Mouse (Mus musculus) olfactory bulb, adult 2 months (tissue): Measurements from ENCODE around the gene Clec1a. TPM values are rescaled to one million over a fixed set of nuclear protein-coding genes. Genes with fewer than 3 reads are reported as not detected.
"Not testable (repeated sequence)": the region's sequence is repeated elsewhere in the genome, so short reads cannot be mapped to it uniquely, and the experiment has no call there.

Experiments used
- H3K27ac ChIP-seq: fragments of 200-500 bp; 2 replicates; pipeline ENCODE4 v1.5.1; 2012; ENCODE audit warnings: low read depth, low read length; ENCODE audit not compliant: insufficient read depth
- H3K4me1 ChIP-seq: fragments of 200-500 bp; 2 replicates; pipeline ENCODE4 v1.6.1; 2012; ENCODE audit warnings: low read length; ENCODE audit not compliant: control insufficient read depth, insufficient read depth
- H3K4me3 ChIP-seq: fragments of 200-500 bp; 2 replicates; pipeline ENCODE4 v1.5.1; 2012; ENCODE audit warnings: mild to moderate bottlenecking, low read depth, low read length, moderate library complexity; ENCODE audit not compliant: insufficient read depth
- CTCF ChIP-seq: fragments of 200-500 bp; IDR thresholded peaks from 2 replicates; pipeline ENCODE4 v1.5.1; 2012; ENCODE audit warnings: low read depth, mild to moderate bottlenecking, low read length, moderate library complexity; ENCODE audit not compliant: insufficient read depth
- POLR2A ChIP-seq: fragments of 200-500 bp; IDR thresholded peaks from 2 replicates; pipeline ENCODE4 v1.6.1; 2012; ENCODE audit warnings: mild to moderate bottlenecking, low read depth, low read length, moderate library complexity; ENCODE audit not compliant: insufficient read depth
- WGBS: fragments of 180-500 bp; shearing (Covaris S2); methylation state at CpG from one replicate; pipeline ENCODE4 v1.1.7; 2018; 5-methylcytosine and 5-hydroxymethylcytosine counted together
- polyA plus RNA-seq: library from polyadenylated mRNA; stranded (reverse); fragments of >200 nt; gene quantifications from 2 replicates; pipeline ENCODE4 v1.2.4, GENCODE M21; 2012; ENCODE audit warnings: low replicate concordance; ENCODE audit not compliant: missing spikeins, insufficient read depth, insufficient read length

The Clec1a gene
- not detected in 2 replicates for polyA plus RNA-seq

DNA sequence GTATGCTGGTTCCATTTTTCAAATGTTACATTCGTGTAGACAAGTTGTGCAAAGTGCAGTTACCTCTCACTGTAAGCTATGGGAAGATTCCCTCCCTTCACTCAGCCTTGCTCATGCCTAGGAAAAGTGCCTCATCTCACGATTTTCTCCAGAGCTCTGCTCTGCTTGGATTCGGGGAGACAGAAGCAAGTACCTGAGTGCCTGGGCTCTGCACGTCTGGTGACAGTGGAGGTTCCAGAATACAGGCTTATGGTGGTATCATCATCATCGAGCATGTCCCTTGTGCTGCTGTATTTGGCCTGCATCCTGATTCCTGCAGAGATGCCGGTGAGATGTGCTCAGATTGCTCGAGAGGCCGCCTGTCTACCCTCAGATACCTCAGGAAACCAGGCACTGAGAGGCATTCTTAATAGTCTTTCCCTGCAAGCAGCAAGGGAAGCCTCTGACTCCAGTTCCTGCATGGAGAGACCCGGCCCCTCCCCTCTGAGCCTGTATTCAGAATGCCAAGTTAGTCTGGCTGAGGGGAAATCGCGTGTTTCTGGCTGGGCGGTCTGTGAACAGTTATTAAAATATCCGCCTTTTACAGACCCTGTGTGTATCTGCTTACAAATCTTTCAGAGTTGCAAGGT is at the start of gene Clec1a:
TSS of gene Clec1a (minus strand) at position 590 of the 629 bp plus-strand sequence.
- peak within 1 kb of the TSS; percentile 38 for H3K27ac ChIP-seq
- peak within 1 kb of the TSS; percentile 22 for H3K4me3 ChIP-seq

DNA sequence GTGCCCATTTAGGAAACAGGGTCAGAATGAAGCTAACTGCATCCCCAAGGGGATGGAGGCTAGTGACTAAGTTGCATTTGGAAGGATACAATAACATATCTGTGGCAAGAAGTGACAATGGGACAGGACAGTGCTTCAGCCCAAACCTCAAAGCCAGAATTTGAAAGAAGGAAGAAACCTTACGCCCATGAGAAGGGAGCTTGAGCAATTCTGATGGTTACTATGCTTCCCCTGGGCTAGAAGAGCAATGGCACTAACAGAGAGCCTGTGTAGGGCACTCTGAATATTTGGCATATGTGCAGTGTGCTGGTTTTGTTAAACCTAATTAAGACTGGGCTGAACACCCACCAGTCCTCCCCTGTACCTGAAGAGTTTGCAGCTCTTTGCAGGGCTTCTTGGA is 47.7 kb upstream of the Clec1a start:
- H3K4me3 ChIP-seq, H3K27ac ChIP-seq, H3K4me1 ChIP-seq: not testable (repeated sequence)
- WGBS: 97% methylated on average over 1 of the region's 1 CpGs

More for the DNA sequence above, at the start of gene Clec1a:
- WGBS: 29% methylated on average over 13 of the region's 13 CpGs
- TF ChIP-seq CTCF: no peak
- TF ChIP-seq POLR2A: no peak
- peaks cover 4% of the 10 kb centered on the region for H3K4me1 ChIP-seq

DNA sequence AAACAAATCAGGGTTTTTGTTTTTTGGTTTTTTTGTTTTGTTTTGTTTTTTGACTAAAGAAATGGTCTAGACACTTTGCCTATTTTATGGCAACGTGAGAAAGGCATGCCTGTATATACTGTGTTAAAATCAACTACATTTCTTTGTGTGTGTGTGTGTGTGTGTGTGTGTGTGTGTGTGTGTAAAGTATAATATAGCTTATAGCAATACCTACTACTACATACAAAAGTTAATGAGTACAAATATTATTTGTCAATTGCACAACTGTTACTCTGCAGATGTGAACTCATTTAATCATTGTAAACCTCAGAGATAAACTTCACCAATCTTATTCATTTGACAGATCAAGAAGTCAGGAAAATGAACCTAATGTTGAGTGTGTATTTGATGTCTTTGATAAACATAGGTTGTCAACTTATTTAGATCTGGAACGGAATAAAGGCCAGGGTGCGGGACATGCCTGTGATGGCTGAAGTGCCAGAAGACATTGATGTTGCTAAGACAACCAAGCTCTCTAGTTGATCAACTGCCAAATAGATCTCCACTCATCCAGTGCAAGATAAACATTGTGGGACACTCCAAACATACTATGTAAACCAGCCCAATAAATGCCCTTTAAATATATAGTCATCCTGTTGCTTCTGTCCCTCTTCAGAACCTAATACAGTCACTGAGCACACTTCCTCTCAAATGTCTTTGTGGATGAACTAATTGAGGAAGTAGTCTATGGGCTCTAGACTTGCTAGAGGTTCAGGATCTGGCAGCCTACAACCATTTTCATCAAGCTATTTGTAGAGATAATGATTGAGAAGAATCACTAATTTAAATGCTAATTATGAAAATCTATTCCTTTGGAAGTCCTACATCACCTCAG is 45.8 kb upstream of the Clec1a start:
- Histone ChIP-seq H3K27ac (no peak overlapping the region), H3K4me1 (no peaks in the 10 kb centered on the region), H3K4me3 (no peak overlapping the region)
- TF ChIP-seq POLR2A (no peak), CTCF (no peak)
- 80% methylated on average over 3 of the region's 3 CpGs for WGBS

- Histone ChIP-seq H3K4me3 (no peak overlapping the region), H3K4me1 (no peaks in the 10 kb centered on the region), H3K27ac (no peak overlapping the region)
- no peak for TF ChIP-seq POLR2A
- TF ChIP-seq CTCF: no peak
- 87% methylated on average over 4 of the region's 4 CpGs for WGBS
Measured at GRCm38 (mm10) chr6:129494924-129495323, 43.1 kb upstream of the Clec1a start.

DNA sequence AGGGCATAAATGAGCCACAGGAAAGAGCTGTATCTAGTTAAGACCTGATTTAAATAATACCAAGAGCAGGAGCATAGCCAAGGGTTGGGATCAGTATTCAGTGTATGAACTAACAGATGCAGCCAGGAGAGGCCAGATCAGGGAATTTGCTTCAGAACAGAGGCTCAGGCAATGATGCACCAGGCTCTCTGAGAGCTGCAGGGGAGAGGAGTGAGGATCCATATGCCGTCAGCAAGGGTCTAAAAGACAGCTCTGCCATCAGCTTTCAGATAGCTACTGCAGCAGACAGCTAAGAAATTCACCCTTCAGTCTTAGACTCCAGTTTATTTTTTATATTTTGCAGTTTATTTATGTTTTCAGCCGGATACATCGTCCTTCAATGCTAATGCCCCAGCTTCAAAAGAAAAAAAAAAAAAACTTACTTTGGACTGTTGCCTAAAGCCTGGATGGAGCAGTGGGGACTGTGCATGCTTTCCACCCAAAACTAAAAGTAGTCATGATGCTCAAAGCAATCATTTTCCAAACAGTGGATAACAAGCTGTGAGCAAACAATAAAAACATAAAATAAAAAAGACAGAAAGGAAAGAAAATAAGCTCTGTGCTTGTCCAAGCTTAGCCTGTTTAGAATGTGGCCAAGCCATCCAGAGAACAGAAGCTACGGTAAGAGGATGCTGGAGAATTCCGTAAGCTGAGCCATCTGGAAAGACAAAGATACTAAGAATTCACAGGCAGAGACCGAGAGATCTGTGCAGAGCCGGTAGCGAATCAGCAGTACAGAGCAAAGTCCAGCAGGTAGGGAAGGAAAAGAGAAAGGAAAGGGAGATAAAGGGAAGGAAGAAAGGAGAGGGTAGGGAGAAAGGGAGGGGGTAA is 28.5 kb upstream of the Clec1a start:
- no peak overlapping the region for H3K4me3 ChIP-seq
- 24% methylated on average over 8 of the region's 8 CpGs for WGBS
- no peak overlapping the region for H3K27ac ChIP-seq
- no peaks in the 10 kb centered on the region for H3K4me1 ChIP-seq
- TF ChIP-seq CTCF: no peak
- no peak for TF ChIP-seq POLR2A

GRCm38 (mm10) chr6:129476404-129477126 is 24.8 kb upstream of the Clec1a start:
- no peak overlapping the region for H3K27ac ChIP-seq
- H3K4me3 ChIP-seq: no peak overlapping the region
- 29% methylated on average over 13 of the region's 13 CpGs for WGBS
- H3K4me1 ChIP-seq: no peaks in the 10 kb centered on the region
- TF ChIP-seq POLR2A (no peak), CTCF (no peak)

DNA sequence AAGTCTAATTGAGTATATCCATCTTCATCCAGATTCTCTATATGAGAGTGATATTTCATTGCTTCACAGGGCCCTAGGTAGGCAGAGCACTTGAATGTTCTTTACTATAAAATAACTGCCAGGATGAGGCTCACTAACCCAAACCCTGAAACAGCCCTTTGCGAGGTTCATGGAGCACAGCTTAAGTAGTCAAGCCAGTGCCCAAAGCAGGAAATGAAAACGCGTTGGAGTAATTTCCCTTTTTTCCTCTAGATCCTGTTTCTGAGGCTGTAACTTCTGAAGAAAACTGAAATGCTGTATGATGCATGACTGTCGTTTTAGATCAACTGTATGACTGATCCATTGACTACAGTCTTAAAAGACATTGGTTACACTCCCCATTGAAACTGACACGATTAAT is 20.8 kb upstream of the Clec1a start:
- 88% methylated on average over 5 of the region's 5 CpGs for WGBS
- no peak overlapping the region for H3K27ac ChIP-seq
- TF ChIP-seq POLR2A (no peak), CTCF (no peak)
- no peak overlapping the region for H3K4me3 ChIP-seq
- H3K4me1 ChIP-seq: no peaks in the 10 kb centered on the region

- no peak for TF ChIP-seq POLR2A
- no peak for TF ChIP-seq CTCF
- Histone ChIP-seq H3K27ac (no peak overlapping the region), H3K4me1 (no peaks in the 10 kb centered on the region), H3K4me3 (no peak overlapping the region)
- 94% methylated on average over 6 of the region's 6 CpGs for WGBS
Measured at GRCm38 (mm10) chr6:129471386-129471785, 19.6 kb upstream of the Clec1a start.
